Mouse (Mus musculus) right cerebral cortex, postnatal 4 days (tissue): Measurements from ENCODE around the gene Xpo4.
A peak's percentile ranks its signal among the peaks of the same experiment; 100 is the strongest.
"Not testable (repeated sequence)": the region's sequence is repeated elsewhere in the genome, so short reads cannot be mapped to it uniquely, and the experiment has no call there.

Source experiments
- DNase-seq: peaks from one replicate; pipeline ENCODE4 v3.0.0-alpha.2; 2022

Gene Xpo4

DNA sequence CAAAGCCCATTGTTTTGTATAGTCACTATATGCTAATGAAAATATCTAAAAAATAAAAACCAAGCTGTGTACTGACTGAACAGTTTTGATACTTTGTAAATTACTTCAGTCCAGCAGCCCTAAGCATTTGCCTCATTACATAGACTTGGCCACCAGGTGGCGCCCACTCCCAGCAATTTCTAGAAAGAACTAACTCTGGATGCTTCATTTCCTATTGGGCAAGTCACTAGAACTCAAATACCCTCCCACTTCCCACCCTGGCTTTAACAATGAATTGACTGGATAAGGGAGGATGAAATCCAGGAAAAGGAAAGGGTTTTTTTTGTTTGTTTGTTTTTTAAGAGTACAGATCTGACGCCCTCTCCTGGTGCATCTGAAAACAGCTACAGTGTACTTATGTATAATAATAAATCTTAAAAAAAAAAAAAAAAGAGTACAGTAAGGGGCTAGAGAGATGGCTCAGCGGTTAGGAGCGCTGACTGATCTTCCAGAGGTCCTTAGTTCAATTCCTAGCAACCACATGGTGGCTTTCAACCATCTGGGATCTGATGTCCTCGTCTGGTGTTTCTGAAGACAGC lies 14.8 kb upstream of the Xpo4 start:
- peak; percentile 94 for DNase-seq

DNA sequence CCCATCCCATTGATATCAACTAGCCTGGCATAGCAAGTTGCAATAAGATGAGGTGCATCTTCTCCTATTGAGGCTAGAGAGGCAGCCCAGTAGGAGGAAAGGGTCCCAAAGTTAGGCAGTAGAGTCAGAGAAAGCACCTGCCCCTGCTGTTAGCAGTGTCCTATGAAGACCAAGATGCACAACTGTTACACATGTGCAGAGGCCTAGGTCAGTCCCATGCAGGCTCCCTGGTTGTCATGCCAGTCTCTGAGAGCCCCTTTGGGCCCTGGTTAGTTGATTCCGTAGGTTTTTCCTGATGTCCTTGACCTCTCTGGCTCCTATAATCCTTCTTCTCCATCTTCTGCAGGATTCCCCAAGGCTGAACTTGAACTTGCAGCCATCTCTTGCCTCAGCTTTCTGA lies 14.3 kb upstream of the Xpo4 start:
- no peak for DNase-seq

DNA sequence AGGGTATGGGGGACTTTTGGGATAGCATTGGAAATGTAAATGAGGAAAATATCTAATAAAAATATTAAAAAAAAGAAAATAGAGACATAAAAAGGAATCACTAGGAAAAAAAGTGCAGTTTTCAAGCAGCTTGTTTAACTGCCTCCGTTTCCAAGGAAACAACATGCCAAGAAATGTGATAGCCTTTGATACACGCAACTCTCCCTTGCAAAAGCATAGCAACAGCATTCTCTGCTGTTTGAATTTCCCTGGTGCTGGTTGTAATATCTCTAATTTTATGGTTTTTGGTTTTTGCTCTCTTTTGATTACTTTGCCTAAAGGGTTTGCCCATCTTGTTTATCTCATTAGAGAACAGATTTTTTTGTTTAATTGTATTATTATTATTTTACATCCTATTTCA lies 10.3 kb upstream of the Xpo4 start:
- no peak for DNase-seq

DNA sequence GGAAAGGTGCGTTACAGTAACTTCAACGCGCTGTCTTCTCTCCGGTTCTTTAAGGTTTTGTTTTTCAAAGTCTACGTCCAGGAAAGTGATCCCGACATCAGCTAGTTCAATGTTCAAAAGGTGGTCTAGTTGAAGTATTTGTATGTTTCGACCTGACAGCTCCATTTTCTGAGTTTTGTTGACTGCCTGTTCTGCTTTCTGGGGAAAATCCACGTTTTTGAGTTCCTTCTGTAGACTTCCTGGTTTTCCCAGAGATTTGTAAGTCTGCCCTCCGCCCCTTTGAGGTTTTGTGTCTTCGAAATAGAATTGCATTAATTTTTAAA lies 359 bp upstream of the Xpo4 start:
- no peak for DNase-seq

DNA sequence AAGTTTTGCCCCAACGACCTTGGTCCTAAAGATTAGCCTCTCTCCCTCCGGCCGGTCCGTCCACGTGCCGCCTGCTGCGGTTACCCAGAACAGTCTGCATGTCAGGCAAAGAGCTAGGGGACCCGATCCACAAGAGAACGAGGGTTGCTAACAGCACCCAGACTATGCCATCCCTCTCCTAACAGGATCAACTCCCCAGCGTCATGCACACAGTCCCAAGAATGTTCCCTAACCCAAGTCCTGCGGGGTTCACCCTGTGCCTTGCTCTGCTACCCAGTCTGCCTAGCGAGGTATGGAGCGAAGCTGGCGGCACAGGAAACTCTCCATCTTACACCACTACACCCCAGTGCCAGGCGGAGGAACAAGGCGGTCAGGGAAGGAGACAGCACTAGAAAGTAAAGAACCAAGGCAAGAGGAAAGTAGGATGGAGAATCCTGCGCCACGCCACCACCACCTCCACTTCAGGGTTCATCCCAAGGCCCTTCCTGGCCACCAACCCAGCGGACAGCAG lies 864 bp downstream of the Xpo4 start:
- DNase-seq: no peak

DNA sequence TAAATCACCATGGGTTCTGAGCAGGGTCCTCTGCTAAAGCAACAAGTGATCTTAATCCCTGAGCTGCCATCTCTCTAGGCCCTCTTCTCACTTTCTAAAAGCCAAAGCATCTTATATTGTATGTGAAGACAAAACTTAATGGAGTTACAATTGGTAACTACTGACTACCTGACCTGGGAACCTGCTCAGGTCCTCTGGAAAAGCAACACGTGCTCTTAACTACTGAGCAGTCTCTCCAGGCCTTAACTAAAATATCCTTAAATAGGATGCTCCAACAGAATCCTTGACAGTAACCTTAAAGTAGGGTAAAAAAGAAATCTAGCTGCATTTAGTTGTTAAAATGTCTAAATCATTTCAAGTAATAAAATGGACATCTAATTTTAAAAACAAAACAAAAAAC lies 1.6 kb downstream of the Xpo4 start:
- DNase-seq: no peak

DNA sequence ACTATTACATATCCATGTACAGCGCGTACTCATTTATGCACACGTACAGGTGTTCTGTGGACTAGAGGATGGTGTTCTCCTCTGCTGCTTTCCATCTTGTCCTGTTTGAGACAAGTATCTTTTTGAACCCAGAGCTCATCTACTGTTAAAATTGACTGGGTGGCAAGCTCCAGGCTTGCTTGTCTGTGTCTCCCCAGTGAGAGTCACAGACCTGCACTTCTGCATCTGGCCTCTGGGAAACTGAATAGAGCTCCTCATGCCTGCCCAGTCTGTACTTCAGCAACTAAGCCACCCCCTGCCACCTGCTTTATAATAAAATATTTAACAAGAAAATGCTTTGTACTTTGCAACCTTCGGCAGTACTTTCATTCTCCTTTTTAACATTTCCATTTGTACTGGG lies 6.9 kb downstream of the Xpo4 start:
- DNase-seq: no peak

DNA sequence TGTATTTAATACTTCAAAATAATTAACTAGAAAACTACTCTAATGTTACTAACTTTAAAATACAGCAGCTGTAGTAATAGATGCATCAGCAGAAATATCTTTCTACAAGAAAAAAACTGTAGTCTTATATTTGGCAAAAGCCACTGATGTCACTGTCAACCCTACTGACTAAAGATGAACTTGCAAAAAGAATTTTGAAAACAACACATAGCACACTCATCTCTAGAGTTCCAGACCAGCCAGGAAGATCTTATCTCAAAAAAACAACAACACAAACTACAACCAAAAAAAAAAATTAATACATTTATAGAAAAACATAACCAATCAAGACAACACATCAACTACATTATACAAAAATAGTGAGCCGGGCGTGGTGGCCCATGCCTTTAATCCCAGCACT lies 7.7 kb downstream of the Xpo4 start:
- DNase-seq: no peak

DNA sequence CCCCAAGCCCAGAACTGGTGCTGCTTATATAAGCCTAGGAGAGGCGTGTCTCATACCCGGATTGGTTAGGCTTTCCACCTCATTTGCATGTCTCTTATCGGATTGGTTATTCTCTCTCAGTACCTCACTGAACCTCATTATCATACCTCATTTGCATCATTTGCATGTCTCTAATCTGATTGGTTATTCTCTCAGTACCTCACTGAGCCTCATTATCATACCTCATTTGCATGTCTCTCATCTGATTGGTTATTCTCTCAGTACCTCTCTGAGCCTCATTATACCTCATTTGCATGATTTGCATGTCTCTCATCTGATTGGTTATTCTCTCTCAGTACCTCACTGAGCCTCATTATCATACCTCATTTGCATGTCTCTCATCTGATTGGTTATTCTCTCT lies 8.7 kb downstream of the Xpo4 start:
- DNase-seq: not testable (repeated sequence)

DNA sequence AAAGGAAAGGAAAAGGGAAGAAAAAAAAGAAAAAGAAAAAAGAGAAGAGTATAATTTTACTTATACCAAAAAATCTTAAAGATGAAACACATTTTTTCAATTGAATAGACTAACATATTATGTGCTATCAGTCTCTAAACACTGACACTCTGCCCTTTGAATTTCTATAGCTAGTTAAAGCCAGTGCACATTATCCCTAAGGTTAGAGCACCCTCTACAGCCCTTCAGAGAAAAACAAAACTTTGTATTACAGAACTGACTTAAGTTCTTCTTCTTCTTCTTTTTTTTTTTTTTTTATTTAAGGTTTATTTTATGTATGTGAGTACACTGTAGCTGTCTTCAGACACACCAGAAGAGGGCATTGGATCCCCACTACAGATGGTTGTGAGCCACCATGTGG lies 15.7 kb downstream of the Xpo4 start:
- DNase-seq: no peak

DNA sequence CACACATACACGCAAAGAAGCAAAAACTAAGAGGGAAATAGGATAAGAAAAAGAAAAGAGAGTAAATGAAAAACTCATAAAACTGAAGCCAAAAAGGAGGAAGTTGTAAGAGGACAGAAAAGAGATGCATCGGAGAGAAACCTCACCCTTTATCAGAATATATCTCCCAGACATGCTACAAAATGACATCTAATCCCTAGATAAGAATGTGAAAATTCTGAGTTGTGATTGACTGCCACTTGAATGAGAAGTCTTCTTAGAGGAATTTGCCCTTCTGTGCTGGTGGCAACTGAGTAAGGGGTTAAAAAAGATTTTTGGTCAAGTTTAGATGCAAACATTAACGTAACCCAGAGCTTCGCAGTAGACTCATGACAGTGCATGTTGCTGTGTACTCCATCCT lies 19.1 kb downstream of the Xpo4 start:
- no peak for DNase-seq

DNA sequence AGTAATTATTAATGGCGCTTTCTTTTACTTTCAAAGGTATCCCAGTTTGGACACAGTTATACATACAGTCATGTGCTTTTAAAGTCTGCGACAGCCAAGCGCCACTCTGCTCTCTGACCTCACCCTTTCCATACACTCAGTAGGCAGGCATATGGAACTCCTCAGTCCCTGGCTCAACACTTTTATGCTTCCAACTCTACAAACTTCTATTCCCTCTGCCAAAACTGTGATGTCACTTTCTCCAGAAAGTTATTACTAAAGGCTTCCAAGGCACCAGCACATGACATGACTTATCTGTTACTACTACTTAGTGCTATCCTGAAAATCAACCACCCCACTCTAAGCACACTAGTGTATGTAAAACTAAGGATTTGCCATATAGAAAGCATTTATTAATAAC lies 26.1 kb downstream of the Xpo4 start:
- no peak for DNase-seq

DNA sequence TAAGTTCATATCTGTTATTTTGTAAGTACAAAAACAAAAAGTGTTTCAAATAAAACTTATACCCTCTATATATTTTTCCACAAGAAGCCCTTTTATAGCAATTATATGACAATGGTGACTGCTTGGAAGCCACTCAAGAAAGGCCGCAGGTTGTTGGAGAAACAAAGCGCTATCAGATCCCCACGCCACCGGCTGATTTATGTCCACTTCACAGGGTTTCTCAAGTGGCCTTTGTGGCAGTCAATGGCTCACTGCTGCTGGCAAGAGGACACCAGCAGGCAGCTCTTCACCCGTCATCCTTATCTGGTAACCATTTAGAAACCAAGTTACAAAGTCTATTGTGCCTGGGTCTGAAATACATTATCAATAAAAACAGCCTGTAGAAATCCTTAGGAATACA lies 31.1 kb downstream of the Xpo4 start:
- DNase-seq: no peak

DNA sequence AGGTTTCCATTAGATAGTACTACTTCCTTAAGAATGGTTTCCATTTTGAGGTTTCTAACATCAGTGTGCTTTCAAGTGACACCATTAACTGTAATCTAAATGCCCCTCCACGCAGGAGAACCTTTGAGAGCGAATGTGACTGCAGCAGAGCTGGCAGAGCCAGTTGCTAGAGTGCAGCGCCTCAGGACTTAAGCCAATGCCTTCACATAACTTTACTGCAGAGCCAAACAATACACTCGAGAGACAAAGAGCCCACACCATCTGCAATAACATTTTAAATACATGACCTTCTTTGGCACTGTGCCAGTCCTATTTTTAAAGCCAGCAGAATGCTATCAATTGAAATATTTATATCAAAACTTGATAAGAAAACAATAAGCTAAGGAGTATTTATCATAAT lies 35.6 kb downstream of the Xpo4 start:
- no peak for DNase-seq

DNA sequence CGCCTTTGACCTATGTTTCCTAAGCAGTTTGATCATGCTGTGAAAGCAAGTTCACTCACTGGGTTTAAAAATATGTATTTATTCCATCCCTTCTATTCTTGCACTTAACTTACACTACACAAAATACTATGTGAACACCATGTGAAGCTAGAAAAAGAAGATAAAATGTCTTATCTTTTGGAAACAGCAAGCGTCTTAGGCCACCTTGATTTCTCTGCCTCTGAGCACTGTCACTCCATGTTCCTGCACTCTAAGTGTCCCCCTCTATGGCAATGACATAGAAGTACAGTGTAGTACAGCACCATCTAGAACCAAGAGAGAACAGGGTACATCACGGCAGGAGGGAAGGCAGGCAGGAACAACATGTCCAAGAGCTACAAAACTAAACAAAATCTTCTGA lies 42.3 kb downstream of the Xpo4 start:
- no peak for DNase-seq

DNA sequence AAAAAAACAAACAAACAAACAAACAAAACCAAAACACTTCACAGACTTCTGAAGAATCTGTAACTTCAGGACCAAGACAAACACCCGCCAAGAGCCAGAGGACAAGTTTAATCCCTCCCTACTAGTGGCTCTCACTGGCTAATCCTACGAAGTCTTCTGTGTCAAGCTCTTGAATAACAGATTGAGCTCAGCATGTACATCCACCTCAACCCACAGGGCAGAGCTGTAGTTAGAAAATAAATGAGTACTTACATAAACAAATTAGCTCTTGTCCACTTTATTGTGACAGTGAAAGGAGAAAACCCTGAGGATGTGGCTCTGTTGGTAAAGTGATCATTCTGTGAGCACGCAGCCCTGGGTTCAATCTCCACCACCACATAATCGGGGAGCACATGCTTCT lies 43.5 kb downstream of the Xpo4 start:
- no peak for DNase-seq

DNA sequence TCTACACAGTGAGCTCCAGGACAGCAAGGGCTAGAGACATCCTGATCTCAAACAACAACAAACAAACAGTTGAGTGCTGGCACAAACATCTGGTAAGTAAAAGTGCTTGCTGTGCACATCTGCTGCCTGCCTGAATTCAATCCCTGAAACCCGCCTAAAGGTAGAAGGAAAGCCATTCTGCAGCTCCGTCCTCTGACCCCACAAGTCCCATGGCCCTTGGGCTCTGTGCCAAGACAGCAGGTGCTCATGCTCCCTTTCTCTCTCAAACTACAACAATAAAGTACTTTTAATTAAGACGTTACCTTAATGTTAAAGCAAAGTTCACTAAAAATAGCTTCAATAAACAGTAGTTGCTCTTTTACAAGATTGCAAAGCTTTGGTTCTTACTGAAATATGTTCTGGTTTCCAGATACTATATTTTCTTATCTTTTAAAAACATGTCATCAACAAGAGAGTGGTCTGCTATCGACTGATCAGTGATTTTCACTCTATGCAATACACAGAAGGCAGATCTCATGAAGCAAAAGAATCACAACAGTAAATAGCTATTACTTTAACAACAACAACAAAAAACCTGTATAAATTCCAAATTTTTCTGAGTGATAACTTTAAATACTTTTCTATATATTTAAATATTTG lies 44.5 kb downstream of the Xpo4 start:
- no peak for DNase-seq

DNA sequence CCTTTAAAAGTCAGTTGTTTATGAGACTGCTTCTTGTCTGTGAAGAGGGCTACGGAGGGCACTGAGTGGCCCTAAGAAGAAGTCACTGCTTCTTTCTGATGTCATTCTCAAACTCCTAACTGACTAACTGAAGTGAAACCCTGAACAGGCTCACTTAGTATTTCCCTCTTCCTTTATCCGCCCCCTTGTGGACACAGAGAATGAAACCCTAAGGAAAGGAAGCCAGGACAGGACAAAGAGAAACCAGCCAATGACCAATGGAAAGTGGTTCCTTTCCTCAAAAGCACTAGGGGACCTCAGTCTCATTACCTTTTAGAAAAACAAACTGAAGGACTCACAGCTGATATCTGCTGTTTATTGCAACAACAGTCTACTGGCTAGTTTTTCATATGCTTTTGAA lies 45.7 kb downstream of the Xpo4 start:
- DNase-seq: no peak

DNA sequence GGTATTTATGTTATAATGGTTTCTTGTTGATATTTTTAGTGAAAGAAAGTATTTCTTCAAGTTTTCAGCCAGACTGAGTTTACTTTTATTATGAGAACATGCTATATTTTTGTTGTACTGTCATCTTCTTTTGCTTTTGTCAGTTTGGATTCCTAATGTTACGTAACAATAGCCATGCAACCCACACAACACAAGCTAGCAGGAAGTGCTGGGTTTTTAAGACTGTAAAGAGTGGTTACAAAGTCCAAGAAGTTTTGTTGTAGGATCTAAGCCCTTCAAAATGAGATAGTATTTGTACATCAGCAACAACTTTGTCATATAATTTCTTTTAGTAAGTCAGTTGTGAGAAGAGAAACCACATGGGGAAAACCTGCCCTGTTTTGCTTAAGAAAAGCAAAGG lies 47.6 kb downstream of the Xpo4 start:
- DNase-seq: no peak

DNA sequence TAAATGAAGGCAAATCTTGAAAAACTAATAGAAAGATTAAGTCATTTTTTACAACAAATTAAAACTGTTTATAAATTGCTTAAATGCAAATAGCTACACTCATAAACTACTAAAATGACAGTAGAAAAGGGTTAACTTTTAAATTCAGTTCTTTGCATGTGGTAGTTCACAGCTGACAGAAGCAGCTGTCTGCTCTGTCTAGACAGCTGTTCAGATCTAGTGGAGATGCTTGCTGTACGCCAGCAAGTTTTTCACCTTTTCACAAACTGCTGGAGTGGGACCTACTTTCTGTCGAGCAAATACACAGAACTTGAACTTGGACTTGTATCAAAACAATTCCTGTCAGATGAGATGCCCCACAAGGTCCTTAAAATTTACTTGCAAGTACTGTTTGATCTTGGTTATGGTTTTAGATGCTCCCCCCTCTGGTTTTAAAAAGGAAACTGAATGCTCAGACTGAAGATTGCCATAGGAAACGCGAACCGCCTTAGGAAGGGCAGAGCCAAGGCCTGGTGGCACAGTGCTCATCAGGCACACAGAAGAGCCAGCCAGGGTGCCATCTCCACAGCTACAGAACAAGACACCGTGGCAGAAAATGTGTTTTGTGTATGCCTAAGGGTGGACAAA lies 48.8 kb downstream of the Xpo4 start:
- DNase-seq: no peak

DNA sequence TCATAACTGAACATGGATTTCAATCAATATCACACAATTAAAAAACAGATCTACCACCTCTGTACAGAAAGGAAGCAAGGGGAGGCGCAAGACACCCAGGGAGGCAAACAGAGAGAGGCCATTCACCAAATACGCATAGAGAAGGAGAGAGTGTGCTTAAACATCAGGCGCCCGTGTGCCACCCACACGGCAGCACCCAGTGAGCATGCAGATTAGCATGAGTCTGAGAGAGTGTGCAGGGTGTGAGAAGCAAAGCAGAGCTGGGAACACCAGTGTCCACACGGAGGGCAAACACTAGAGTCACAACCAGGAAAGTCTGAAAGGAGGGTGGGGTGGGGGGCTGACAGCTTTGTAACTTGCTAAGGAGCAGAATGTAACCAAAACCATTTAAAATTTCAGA lies 49.4 kb downstream of the Xpo4 start:
- no peak for DNase-seq

DNA sequence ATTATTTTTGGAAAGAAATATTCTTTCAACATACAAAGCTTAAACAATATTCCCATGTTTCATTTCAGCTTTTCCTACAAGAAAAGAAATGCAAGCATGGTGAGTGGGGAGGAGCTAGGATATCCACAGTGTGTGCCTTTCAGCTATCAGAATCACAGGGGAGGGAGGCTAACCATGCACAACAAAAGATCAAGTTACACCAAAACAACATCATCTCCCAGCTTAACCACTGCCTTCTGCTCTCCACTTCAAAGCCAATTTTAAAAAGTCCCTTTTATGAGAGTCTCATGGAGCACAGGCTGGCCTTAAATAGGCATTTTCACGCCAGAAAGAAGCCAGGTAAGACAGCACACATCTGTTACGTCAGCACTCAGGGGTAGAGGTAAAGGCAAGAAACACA lies 54.2 kb downstream of the Xpo4 start:
- no peak for DNase-seq

DNA sequence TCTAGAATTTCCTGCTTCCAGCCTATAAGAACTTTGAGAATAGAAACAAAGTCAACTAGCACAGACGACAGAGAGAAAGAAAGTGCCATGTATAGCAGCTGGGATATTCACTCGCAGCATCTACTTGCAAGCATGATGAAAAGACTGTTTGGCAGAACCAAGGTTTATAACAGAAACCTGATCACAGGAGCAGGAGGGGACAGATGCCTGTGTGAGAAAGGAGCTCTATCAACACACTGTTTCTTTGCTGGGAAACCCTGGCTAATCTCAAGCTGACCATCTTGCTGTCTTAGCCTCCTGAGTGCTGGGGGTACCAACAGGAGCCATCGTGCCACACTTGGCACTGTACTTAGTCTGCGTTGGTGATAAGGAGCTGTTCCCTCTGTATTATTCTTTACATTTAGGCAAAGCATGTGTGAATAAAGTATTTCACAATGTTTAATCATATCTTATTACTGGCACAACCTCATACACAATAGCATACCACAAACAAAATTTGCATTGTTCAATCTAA lies 55.4 kb downstream of the Xpo4 start:
- no peak for DNase-seq

DNA sequence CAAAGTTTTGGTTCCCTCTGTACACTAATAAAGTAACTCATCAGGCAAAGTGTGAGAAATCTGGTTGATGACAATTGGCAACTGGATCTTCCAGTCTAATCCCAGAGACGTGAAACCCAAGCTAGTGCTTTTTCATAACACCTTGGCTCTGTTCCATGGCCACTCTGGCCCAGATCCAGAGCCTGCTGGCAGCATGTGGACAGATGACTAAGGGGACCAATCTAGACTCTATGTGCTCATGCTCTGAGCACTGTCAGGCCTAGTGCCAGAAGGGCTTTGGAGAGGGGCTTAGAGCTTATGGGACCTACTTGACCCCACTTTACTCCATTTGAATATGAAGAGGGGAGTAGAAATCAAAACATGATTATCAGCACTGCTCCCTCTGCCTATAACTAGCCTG lies 57.7 kb downstream of the Xpo4 start:
- DNase-seq: peak; percentile 70
